Mouse (Mus musculus) C3H10T1/2 (cell line): ENCODE measurements around the gene 2610042L04Rik. TPM values are rescaled to one million over a fixed set of nuclear protein-coding genes. Genes with fewer than 3 reads are reported as not detected.

ENCODE experiments used
- polyA plus RNA-seq, 2 experiments: library from polyadenylated mRNA; unstranded; fragments of >200 nt; fragmentation: generic; extraction: Trizol; gene quantifications; one replicate each; pipeline ENCODE4 v1.2.1; 2012; ENCODE audit warnings: missing spikeins in 2 of 2

2610042L04Rik gene
- not detected for polyA plus RNA-seq

DNA sequence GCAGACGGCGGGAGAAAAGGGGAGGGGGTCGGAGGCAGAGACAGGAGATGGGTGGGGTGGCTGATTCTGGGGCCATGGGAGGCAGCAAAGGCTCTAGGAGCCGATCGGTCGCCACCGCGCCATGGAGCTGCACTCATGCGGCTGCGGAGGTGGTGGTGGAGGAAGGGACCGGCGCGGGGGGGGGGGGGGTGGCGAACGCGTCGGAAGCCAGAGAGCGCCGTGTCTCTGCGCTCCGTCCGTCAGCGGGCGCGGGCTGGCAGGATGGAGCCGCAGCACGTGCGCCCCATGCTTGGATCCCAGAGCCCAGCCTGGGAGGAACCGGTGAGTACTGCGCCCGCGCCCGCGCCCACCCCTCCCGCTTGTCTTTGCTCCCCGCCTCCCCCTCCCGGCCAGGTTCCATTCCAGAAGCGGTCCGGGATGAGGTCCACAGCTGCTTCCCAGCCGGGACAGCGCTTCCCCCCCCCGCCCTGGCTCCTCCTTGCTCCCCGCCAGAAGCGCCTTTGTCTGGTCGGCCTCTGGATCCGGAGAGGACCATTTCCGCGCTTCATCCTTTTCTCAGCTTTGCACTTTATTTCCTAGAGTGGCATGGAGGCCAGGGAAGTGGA is at the start of gene 2610042L04Rik:
Gene 2610042L04Rik (plus strand): TSS at position 288 of the 605 bp plus-strand sequence.

DNA sequence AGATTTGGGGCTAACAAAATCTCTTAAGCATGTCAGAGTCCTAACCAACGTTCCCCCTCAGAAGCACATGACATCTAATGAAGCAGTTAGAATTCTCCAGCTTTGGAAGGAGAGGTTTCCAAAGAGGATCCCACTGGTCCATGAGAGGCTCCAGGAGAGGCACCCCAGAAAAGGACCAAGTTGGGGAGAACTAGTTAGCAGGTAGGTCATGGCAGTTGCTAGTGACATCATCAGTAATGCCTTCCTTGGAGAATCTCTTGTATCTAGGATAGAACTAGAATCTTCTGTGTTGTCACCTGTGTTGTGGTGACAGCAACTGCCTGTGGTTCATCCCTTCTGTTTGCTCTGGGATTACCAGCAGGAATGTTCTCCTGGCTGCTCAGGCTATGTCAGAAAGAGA is 17.6 kb upstream of the 2610042L04Rik start, which contains the start of gene Gm3149:
Gene Gm3149 (plus strand): TSS at position 301 of the 400 bp plus-strand sequence.

DNA sequence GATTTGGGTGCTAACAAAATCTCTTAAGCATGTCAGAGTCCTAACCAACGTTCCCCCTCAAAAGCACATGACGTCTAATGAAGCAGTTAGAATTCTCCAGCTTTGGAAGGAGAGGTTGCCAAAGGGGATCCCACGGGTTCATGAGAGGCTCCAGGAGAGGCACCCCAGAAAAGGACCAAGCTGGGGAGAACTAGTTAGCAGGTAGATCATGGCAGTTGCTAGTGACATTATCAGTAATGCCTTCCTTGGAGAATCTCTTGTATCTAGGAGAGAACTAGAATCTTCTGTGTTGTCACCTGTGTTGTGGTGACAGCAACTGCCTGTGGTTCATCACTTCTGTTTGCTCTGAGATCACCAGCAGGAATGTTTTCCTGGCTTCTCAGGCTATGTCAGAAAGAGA is 62.7 kb downstream of the 2610042L04Rik start, which contains the start of gene Gm3159:
Gene Gm3159 (plus strand): TSS at position 301 of the 400 bp plus-strand sequence.

Other genes starting within 250 kb of the 2610042L04Rik start
- gene Gm8108, start 224.2 kb upstream of the 2610042L04Rik start, polyA plus RNA-seq = not detected
- gene Gm3127, start 169.7 kb upstream of the 2610042L04Rik start, polyA plus RNA-seq = not detected
- not detected for gene Gm2974, start 152.2 kb upstream of the 2610042L04Rik start, polyA plus RNA-seq
- gene Gm3138, start 85.1 kb upstream of the 2610042L04Rik start, polyA plus RNA-seq = not detected
- gene Gm3149, start 17.5 kb upstream of the 2610042L04Rik start, polyA plus RNA-seq = not detected
- not detected for gene Gm3159, start 62.8 kb downstream of the 2610042L04Rik start, polyA plus RNA-seq
- gene Gm3164, start 80.7 kb downstream of the 2610042L04Rik start, polyA plus RNA-seq = not detected
- gene Gm3173, start 96.2 kb downstream of the 2610042L04Rik start, polyA plus RNA-seq = not detected
- gene Gm3182, start 147.0 kb downstream of the 2610042L04Rik start, polyA plus RNA-seq = not detected
- gene Gm3047, start 220.6 kb downstream of the 2610042L04Rik start, polyA plus RNA-seq = not detected